19 mouse cellular contexts compared by ENCODE assay signal in the genomic region with DNA sequence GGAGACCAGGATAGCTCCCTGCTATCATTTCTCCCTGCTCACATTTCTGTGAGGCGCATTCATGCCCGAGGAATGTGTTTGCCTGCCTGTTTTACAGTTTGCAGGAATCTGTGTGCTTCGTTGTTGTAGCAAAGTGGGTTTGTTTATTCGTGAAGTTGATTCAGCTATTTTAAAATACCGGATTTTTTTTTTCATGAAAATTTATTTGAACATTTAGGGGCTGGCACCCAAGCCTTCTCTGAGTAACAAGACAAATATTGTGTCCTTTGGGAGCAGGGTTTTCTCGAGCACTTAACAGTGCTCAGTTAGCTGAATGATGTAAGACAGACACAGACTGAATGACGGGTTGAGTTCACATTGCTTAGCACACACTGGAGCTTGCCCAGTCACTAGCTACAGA.
DNase-seq lines count a peak whose midpoint lies in the region; ATAC-seq and TF ChIP-seq lines count a peak whose summit lies in the region.
"Had no signal": no experiment of that assay in that cellular context is flagged by ENCODE, and none has a peak within 500 bp of the region (broad histone marks: within the 10 kb centered on the region; RNA-seq: fewer than 3 reads in every experiment).

No protein-coding gene starts in this region.

- no peaks in the 10 kb centered on the region for H3K4me1 ChIP-seq in heart, embryonic 14.5 days (ENCODE audit: control insufficient read depth in 2 of 2, insufficient read depth in 2 of 2, low read length in 2 of 2)
- H3K4me1 ChIP-seq in embryonic fibroblast, embryonic 13.5 days (ENCODE audit: control insufficient read depth, insufficient read depth, low read length), result no peaks in the 10 kb centered on the region
- H3K4me1 ChIP-seq in forebrain, postnatal 0 days (ENCODE audit: insufficient read depth), result no peaks in the 10 kb centered on the region
- H3K4me1 ChIP-seq: embryonic facial prominence, embryonic 13.5 days; forebrain, embryonic 13.5 days; hindbrain, embryonic 10.5 days had no signal

- TF ChIP-seq CTCF in embryonic fibroblast, embryonic 13.5 days (IDR thresholded peaks at IDR 0.05; ENCODE audit: borderline replicate concordance, insufficient read depth, low read length), result no peak
- TF ChIP-seq CTCF in forebrain, postnatal 0 days (IDR thresholded peaks at IDR 0.05; ENCODE audit: low read depth), result no peak

- DNase-seq in heart, postnatal 36 days, result no peak
- peak; percentile 64 for DNase-seq in 3T3-L1 (ENCODE audit: low read depth, low spot score)
- DNase-seq in Muller cell, postnatal 12 days (ENCODE audit: inconsistent ontology term), result peak; percentile 25
- DNase-seq in forebrain, postnatal 0 days, result no peak
- DNase-seq in ovary, adult 18-20 months (ENCODE audit: low spot score), result no peak
- DNase-seq: adrenal gland, postnatal 14 days; cerebellum, adult 11-12 months; cerebellum, adult 9-10 months; cerebellum, postnatal 25 days; gastrocnemius, adult 2 months; gastrocnemius, postnatal 25 days; kidney, adult 18-20 months had no signal

- intact Hi-C loops in heart, postnatal 36 days (cut with DNase I), result loop anchor here (2.0 kb wide), 1 partner anchor 15 kb away; no protein-coding TSS in a partner anchor

- TF ChIP-seq POLR2A in embryonic fibroblast, embryonic 13.5 days (IDR thresholded peaks at IDR 0.05; ENCODE audit: low read depth, low read length), result no peak

- 45% methylated on average over 7 of the region's 7 CpGs for WGBS in heart, embryonic 14.5 days
- 84% methylated on average over 7 of the region's 7 CpGs for WGBS in forebrain, postnatal 0 days

- no peak for ATAC-seq in heart, embryonic 14.5 days (ENCODE audit: insufficient number of reproducible peaks, insufficient read depth, low FRiP score, low read depth)
- no peak for ATAC-seq in forebrain, postnatal 0 days
- ATAC-seq: forebrain, embryonic 13.5 days; intestine, embryonic 15.5 days had no signal

- H3K9ac ChIP-seq in heart, embryonic 14.5 days (ENCODE audit: low read length), result no peak overlapping the region
- no peak overlapping the region for H3K9ac ChIP-seq in forebrain, postnatal 0 days
- H3K9ac ChIP-seq: embryonic facial prominence, embryonic 13.5 days; forebrain, embryonic 13.5 days; hindbrain, embryonic 14.5 days; intestine, embryonic 15.5 days had no signal

- no peaks in the 10 kb centered on the region for H3K9me3 ChIP-seq in heart, embryonic 14.5 days (ENCODE audit: control insufficient read depth, low read length)
- no peaks in the 10 kb centered on the region for H3K9me3 ChIP-seq in forebrain, postnatal 0 days (ENCODE audit: low read length)
- H3K9me3 ChIP-seq: embryonic facial prominence, embryonic 13.5 days; forebrain, embryonic 13.5 days; hindbrain, embryonic 10.5 days; intestine, embryonic 15.5 days had no signal

- H3K27ac ChIP-seq in heart, embryonic 14.5 days (replicated peaks in 1 of 2; ENCODE audit: control insufficient read depth in 1 of 2, insufficient read depth in 1 of 2, low read depth in 2 of 2, low read length in 2 of 2), result peak overlapping the region; percentile 12 to 37
- peak overlapping the region; percentile 27 for H3K27ac ChIP-seq in embryonic fibroblast, embryonic 13.5 days (ENCODE audit: insufficient read depth, low read length)
- H3K27ac ChIP-seq in forebrain, postnatal 0 days (ENCODE audit: low read depth, low read length), result no peak overlapping the region
- H3K27ac ChIP-seq: embryonic facial prominence, embryonic 13.5 days; forebrain, embryonic 13.5 days; gastrocnemius, adult 2 months; hindbrain, embryonic 10.5 days; hindbrain, embryonic 14.5 days; intestine, embryonic 15.5 days had no signal

- no peak overlapping the region for H3K4me3 ChIP-seq in heart, embryonic 14.5 days (ENCODE audit: control insufficient read depth in 1 of 2, insufficient read depth in 1 of 2, low read depth in 1 of 2, low read length in 2 of 2)
- no peak overlapping the region for H3K4me3 ChIP-seq in embryonic fibroblast, embryonic 13.5 days (ENCODE audit: insufficient read depth, low read length)
- H3K4me3 ChIP-seq in forebrain, postnatal 0 days (ENCODE audit: low read depth, low read length), result no peak overlapping the region
- H3K4me3 ChIP-seq: embryonic facial prominence, embryonic 13.5 days; forebrain, embryonic 13.5 days; gastrocnemius, adult 2 months; hindbrain, embryonic 10.5 days; intestine, embryonic 15.5 days had no signal

- no peak overlapping the region for H3K4me2 ChIP-seq in heart, embryonic 14.5 days (ENCODE audit: low read length)
- H3K4me2 ChIP-seq in forebrain, postnatal 0 days (ENCODE audit: low read depth), result no peak overlapping the region
- H3K4me2 ChIP-seq: embryonic facial prominence, embryonic 13.5 days; forebrain, embryonic 13.5 days; hindbrain, embryonic 14.5 days; intestine, embryonic 15.5 days had no signal

- H3K36me3 ChIP-seq in heart, embryonic 14.5 days (ENCODE audit: control insufficient read depth, insufficient read depth, low read length), result peaks cover 97% of the 10 kb centered on the region
- H3K36me3 ChIP-seq in forebrain, postnatal 0 days (ENCODE audit: insufficient read depth), result peaks cover 69% of the 10 kb centered on the region
- H3K36me3 ChIP-seq: intestine, embryonic 15.5 days had no signal

- H3K27me3 ChIP-seq in heart, embryonic 14.5 days (ENCODE audit: control insufficient read depth, insufficient read depth, low read length), result no peaks in the 10 kb centered on the region
- H3K27me3 ChIP-seq in forebrain, postnatal 0 days (ENCODE audit: insufficient read depth, low read length), result no peaks in the 10 kb centered on the region
- H3K27me3 ChIP-seq: embryonic facial prominence, embryonic 13.5 days; forebrain, embryonic 13.5 days; intestine, embryonic 15.5 days had no signal

Comparison
In these comparisons a context has a peak if more than half of its experiments do, and no peak if none do; other contexts are left out.
1. DNase-seq: peak in 3T3-L1 (single experiment) and Muller cell, postnatal 12 days (single experiment); none in heart, postnatal 36 days (0 of 2), forebrain, postnatal 0 days (single experiment) and ovary, adult 18-20 months (single experiment).